Mouse (Mus musculus) embryonic fibroblast, embryonic 13.5 days (primary cell): ENCODE measurements at regions not wholly inside any gene's neighbourhood (a gene's known extent, or its start where the extent isn't known, plus 50 kb on each side); places are given as distances from the start of the nearest gene placed in this dataset.

Experiments used
- CTCF ChIP-seq: IDR thresholded peaks from 2 replicates; pipeline ENCODE4 v1.5.1; 2011; ENCODE audit warnings: mild to moderate bottlenecking, control low read depth, low read length, moderate library complexity, borderline replicate concordance; ENCODE audit not compliant: insufficient read depth
- POLR2A ChIP-seq: IDR thresholded peaks from 2 replicates; pipeline ENCODE4 v1.6.1; 2011; ENCODE audit warnings: low read depth, mild to moderate bottlenecking, control low read depth, low read length, moderate library complexity

GRCm38 (mm10) chr7:111354066-111354465 is 271.2 kb upstream of the Eif4g2 start:
- no peak for TF ChIP-seq POLR2A
- no peak for TF ChIP-seq CTCF
